Mouse (Mus musculus) embryo, embryonic 9.5 days (tissue): ENCODE measurements at regions not wholly inside any gene's neighbourhood (a gene's known extent, or its start where the extent isn't known, plus 50 kb on each side); places are given as distances from the start of the nearest gene placed in this dataset.

Experiments used
- DNase-seq: peaks from one replicate; pipeline ENCODE4 v3.0.0-alpha.2; 2017; ENCODE audit errors: extremely low spot score

GRCm38 (mm10) chr2:92752156-92752555 is 152.6 kb downstream of the Chst1 start:
- no peak for DNase-seq

- DNase-seq = no peak
Observed at GRCm38 (mm10) chr2:92752794-92753193, 153.3 kb downstream of the Chst1 start.

- DNase-seq = no peak
Observed at GRCm38 (mm10) chr2:92754505-92755280, 155.2 kb downstream of the Chst1 start.

- no peak for DNase-seq
Observed at GRCm38 (mm10) chr2:92756491-92756890, 157.0 kb downstream of the Chst1 start.

GRCm38 (mm10) chr2:92758775-92759174 is 156.1 kb upstream of the Syt13 start:
- no peak for DNase-seq

GRCm38 (mm10) chr2:92763881-92764635 is 150.8 kb upstream of the Syt13 start:
- no peak for DNase-seq

- no peak for DNase-seq
Observed at GRCm38 (mm10) chr2:92767476-92768005, 147.4 kb upstream of the Syt13 start.

GRCm38 (mm10) chr2:92768088-92768487 is 146.8 kb upstream of the Syt13 start:
- DNase-seq = no peak

- no peak for DNase-seq
Observed at GRCm38 (mm10) chr2:92769061-92769460, 145.8 kb upstream of the Syt13 start.

GRCm38 (mm10) chr2:92770098-92770497 is 144.8 kb upstream of the Syt13 start:
- no peak for DNase-seq

GRCm38 (mm10) chr2:92772623-92773022 is 142.3 kb upstream of the Syt13 start:
- no peak for DNase-seq

GRCm38 (mm10) chr2:92776497-92776896 is 138.4 kb upstream of the Syt13 start:
- DNase-seq = no peak

GRCm38 (mm10) chr2:92779101-92779500 is 135.8 kb upstream of the Syt13 start:
- no peak for DNase-seq

- no peak for DNase-seq
Observed at GRCm38 (mm10) chr2:92780021-92780420, 134.9 kb upstream of the Syt13 start.

- DNase-seq = no peak
Observed at GRCm38 (mm10) chr2:92781451-92781850, 133.4 kb upstream of the Syt13 start.

- DNase-seq = no peak
Observed at GRCm38 (mm10) chr2:92782621-92783020, 132.3 kb upstream of the Syt13 start.

GRCm38 (mm10) chr2:92784916-92785315 is 130.0 kb upstream of the Syt13 start:
- DNase-seq = no peak

- no peak for DNase-seq
Observed at GRCm38 (mm10) chr2:92787925-92788410, 126.9 kb upstream of the Syt13 start.

GRCm38 (mm10) chr2:92788875-92789274 is 126.0 kb upstream of the Syt13 start:
- no peak for DNase-seq

- no peak for DNase-seq
Observed at GRCm38 (mm10) chr2:92790374-92790773, 124.5 kb upstream of the Syt13 start.

GRCm38 (mm10) chr2:92799770-92800169 is 115.1 kb upstream of the Syt13 start:
- DNase-seq = no peak

GRCm38 (mm10) chr2:92800667-92801066 is 114.2 kb upstream of the Syt13 start:
- no peak for DNase-seq

- no peak for DNase-seq
Observed at GRCm38 (mm10) chr2:92804916-92805315, 110.0 kb upstream of the Syt13 start.
